Mouse (Mus musculus) forebrain, embryonic 10.5 days (tissue): Measurements from ENCODE around the gene Prnd. TPM values are rescaled to one million over a fixed set of nuclear protein-coding genes. Genes with fewer than 3 reads are reported as not detected.
A peak's percentile ranks its signal among the peaks of the same experiment; 100 is the strongest.

Experiments used
- DNase-seq: peaks from one replicate; pipeline ENCODE4 v3.0.0-alpha.2; 2017; ENCODE audit warnings: low spot score; ENCODE audit errors: extremely low spot score
- H3K27ac ChIP-seq: fragments of 300-500 bp; sonication (generic); 2 replicates; pipeline ENCODE4 v1.5.1; 2016; ENCODE audit warnings: mild to moderate bottlenecking
- H3K27me3 ChIP-seq: fragments of 300-500 bp; sonication (generic); 2 replicates; pipeline ENCODE4 v1.6.1; 2016; ENCODE audit warnings: mild to moderate bottlenecking; ENCODE audit not compliant: poor library complexity, severe bottlenecking
- H3K36me3 ChIP-seq: fragments of 300-500 bp; sonication (generic); replicated peaks from 2 replicates; pipeline ENCODE4 v1.6.1; 2016; ENCODE audit warnings: mild to moderate bottlenecking, moderate library complexity
- H3K4me1 ChIP-seq: fragments of 300-500 bp; sonication (generic); 2 replicates; pipeline ENCODE4 v1.6.1; 2016
- H3K4me3 ChIP-seq: fragments of 300-500 bp; sonication (generic); 2 replicates; pipeline ENCODE4 v1.5.1; 2016; ENCODE audit warnings: mild to moderate bottlenecking, moderate library complexity
- H3K9me3 ChIP-seq: fragments of 300-500 bp; sonication (generic); 2 replicates; pipeline ENCODE4 v1.6.1; 2016; ENCODE audit warnings: mild to moderate bottlenecking, moderate library complexity
- WGBS: fragments of 180-500 bp; shearing (Covaris S2); methylation state at CpG from one replicate; pipeline ENCODE4 v1.1.7; 2016; 5-methylcytosine and 5-hydroxymethylcytosine counted together
- polyA plus RNA-seq: library from polyadenylated mRNA; unstranded; fragments of >200 nt; fragmentation: Nextera tagmentation; extraction: Ambion mirVana; gene quantifications from 2 replicates; pipeline ENCODE4 v1.2.1, GENCODE M21; 2016

The Prnd gene
- polyA plus RNA-seq, 1 experiment from 2014 or later = 3.9 TPM

GRCm38 (mm10) chr2:131945765-131946164 is 4.9 kb upstream of the Prnd start:
- Histone ChIP-seq H3K4me3 (no peak overlapping the region), H3K4me1 (peaks cover 22% of the 10 kb centered on the region), H3K9me3 (no peaks in the 10 kb centered on the region), H3K36me3 (no peaks in the 10 kb centered on the region), H3K27me3 (peaks cover 15% of the 10 kb centered on the region), H3K27ac (no peak overlapping the region)
- DNase-seq = no peak
- 89% methylated on average over 6 of the region's 6 CpGs for WGBS

- DNase-seq = no peak
- Histone ChIP-seq H3K4me1 (peaks cover 23% of the 10 kb centered on the region), H3K4me3 (no peak overlapping the region), H3K27ac (no peak overlapping the region), H3K27me3 (peaks cover 21% of the 10 kb centered on the region), H3K36me3 (no peaks in the 10 kb centered on the region), H3K9me3 (no peaks in the 10 kb centered on the region)
- 90% methylated on average over 16 of the region's 16 CpGs for WGBS
These were observed 4.3 kb upstream of the Prnd start for GRCm38 (mm10) chr2:131946351-131946750.

- H3K27me3 ChIP-seq = peaks cover 39% of the 10 kb centered on the region
- H3K4me3 ChIP-seq = no peak overlapping the region
- no peak for DNase-seq
- H3K9me3 ChIP-seq = no peaks in the 10 kb centered on the region
- no peak overlapping the region for H3K27ac ChIP-seq
- WGBS = 85% methylated on average over 3 of the region's 3 CpGs
- no peaks in the 10 kb centered on the region for H3K36me3 ChIP-seq
- H3K4me1 ChIP-seq = peaks cover 28% of the 10 kb centered on the region
These were observed 2.5 kb upstream of the Prnd start for GRCm38 (mm10) chr2:131948156-131948555.

GRCm38 (mm10) chr2:131948916-131949639 is 1.6 kb upstream of the Prnd start:
- DNase-seq = no peak
- WGBS = 81% methylated on average over 11 of the region's 11 CpGs

GRCm38 (mm10) chr2:131949767-131950597 is 679 bp upstream of the Prnd start:
- no peaks in the 10 kb centered on the region for H3K36me3 ChIP-seq
- H3K4me1 ChIP-seq = peaks cover 37% of the 10 kb centered on the region
- DNase-seq = no peak
- H3K27me3 ChIP-seq = peaks cover 57% of the 10 kb centered on the region
- 0 out of 2 replicates have a peak overlapping the region, but pooled peaks have one; percentile 15 for H3K27ac ChIP-seq
- WGBS = 49% methylated on average over 9 of the region's 9 CpGs
- no peaks in the 10 kb centered on the region for H3K9me3 ChIP-seq
- no peak overlapping the region for H3K4me3 ChIP-seq

More at GRCm38 (mm10) chr2:131948916-131949639, 1.6 kb upstream of the Prnd start:
- no peak overlapping the region for H3K27ac ChIP-seq
- peaks cover 48% of the 10 kb centered on the region for H3K27me3 ChIP-seq
- H3K4me1 ChIP-seq = peaks cover 34% of the 10 kb centered on the region
- H3K4me3 ChIP-seq = no peak overlapping the region
- no peaks in the 10 kb centered on the region for H3K9me3 ChIP-seq
- H3K36me3 ChIP-seq = no peaks in the 10 kb centered on the region

GRCm38 (mm10) chr2:131952456-131952855 is 1.8 kb downstream of the Prnd start:
- H3K4me3 ChIP-seq = no peak overlapping the region
- peaks cover 44% of the 10 kb centered on the region for H3K4me1 ChIP-seq
- peaks cover 70% of the 10 kb centered on the region for H3K27me3 ChIP-seq
- WGBS = 69% methylated on average over 2 of the region's 2 CpGs
- no peaks in the 10 kb centered on the region for H3K9me3 ChIP-seq
- H3K27ac ChIP-seq = no peak overlapping the region
- no peak for DNase-seq
- no peaks in the 10 kb centered on the region for H3K36me3 ChIP-seq

GRCm38 (mm10) chr2:131952961-131953538 is 2.4 kb downstream of the Prnd start:
- no peaks in the 10 kb centered on the region for H3K36me3 ChIP-seq
- no peak overlapping the region for H3K27ac ChIP-seq
- peak overlapping the region; percentile 33 for H3K4me3 ChIP-seq
- WGBS = 25% methylated on average over 29 of the region's 29 CpGs
- no peaks in the 10 kb centered on the region for H3K9me3 ChIP-seq
- DNase-seq = no peak
- H3K4me1 ChIP-seq = peaks cover 44% of the 10 kb centered on the region
- H3K27me3 ChIP-seq = peaks cover 70% of the 10 kb centered on the region

GRCm38 (mm10) chr2:131953711-131954110 is 3.0 kb downstream of the Prnd start:
- WGBS = 88% methylated on average over 4 of the region's 4 CpGs
- DNase-seq = no peak
- Histone ChIP-seq H3K27ac (no peak overlapping the region), H3K9me3 (no peaks in the 10 kb centered on the region), H3K4me1 (peaks cover 37% of the 10 kb centered on the region), H3K36me3 (no peaks in the 10 kb centered on the region), H3K27me3 (peaks cover 70% of the 10 kb centered on the region), H3K4me3 (peak overlapping the region; percentile 33; the same call in 1 of the 2 replicates)

GRCm38 (mm10) chr2:131954835-131955234 is 4.2 kb downstream of the Prnd start:
- WGBS = 58% methylated on average over 9 of the region's 9 CpGs
- H3K27ac ChIP-seq = no peak overlapping the region
- no peaks in the 10 kb centered on the region for H3K36me3 ChIP-seq
- peaks cover 31% of the 10 kb centered on the region for H3K4me1 ChIP-seq
- H3K9me3 ChIP-seq = no peaks in the 10 kb centered on the region
- H3K4me3 ChIP-seq = peak overlapping the region; percentile 53
- DNase-seq = no peak
- H3K27me3 ChIP-seq = peaks cover 64% of the 10 kb centered on the region

GRCm38 (mm10) chr2:131955264-131955663 is 4.6 kb downstream of the Prnd start:
- Histone ChIP-seq H3K27me3 (peaks cover 60% of the 10 kb centered on the region), H3K4me1 (peaks cover 27% of the 10 kb centered on the region), H3K36me3 (no peaks in the 10 kb centered on the region), H3K9me3 (no peaks in the 10 kb centered on the region), H3K4me3 (peak overlapping the region; percentile 53), H3K27ac (no peak overlapping the region)
- DNase-seq = peak; percentile 35
- 9% methylated on average over 17 of the region's 17 CpGs for WGBS

GRCm38 (mm10) chr2:131956336-131957256 is 5.9 kb downstream of the Prnd start:
- WGBS = 86% methylated on average over 7 of the region's 7 CpGs
- no peaks in the 10 kb centered on the region for H3K36me3 ChIP-seq
- H3K27ac ChIP-seq = no peak overlapping the region
- H3K27me3 ChIP-seq = peaks cover 46% of the 10 kb centered on the region
- no peak overlapping the region for H3K4me3 ChIP-seq
- H3K9me3 ChIP-seq = no peaks in the 10 kb centered on the region
- peaks cover 21% of the 10 kb centered on the region for H3K4me1 ChIP-seq
- DNase-seq = no peak

- Histone ChIP-seq H3K27ac (no peak overlapping the region), H3K4me1 (peaks cover 19% of the 10 kb centered on the region), H3K27me3 (peaks cover 35% of the 10 kb centered on the region), H3K36me3 (no peaks in the 10 kb centered on the region), H3K4me3 (no peak overlapping the region), H3K9me3 (no peaks in the 10 kb centered on the region)
- WGBS = 62% methylated on average over 9 of the region's 9 CpGs
- DNase-seq = no peak
These were observed 7.1 kb downstream of the Prnd start for GRCm38 (mm10) chr2:131957731-131958222.
